Mouse (Mus musculus) forebrain, embryonic 14.5 days (tissue): ENCODE results near the gene Pik3r5. TPM values are rescaled to one million over a fixed set of nuclear protein-coding genes. Genes with fewer than 3 reads are reported as not detected.

ENCODE experiments used
- ATAC-seq: fragments of 200-750 bp; cut with Nextera tagmentation; 2 replicates; pipeline ENCODE4 v1.8.0; 2017; ENCODE audit warnings: mild to moderate bottlenecking, moderate library complexity
- DNase-seq: peaks from one replicate; pipeline ENCODE4 v3.0.0-alpha.2; 2015; ENCODE audit warnings: low spot score
- H3K27ac ChIP-seq: fragments of 300-500 bp; sonication (generic); 2 replicates; pipeline ENCODE4 v1.5.1; 2014; ENCODE audit warnings: low read depth, mild to moderate bottlenecking, control low read depth, low read length, moderate library complexity
- H3K27me3 ChIP-seq: fragments of 300-500 bp; sonication (generic); replicated peaks from 2 replicates; pipeline ENCODE4 v1.6.1; 2014; ENCODE audit warnings: low read length, control low read depth, mixed read lengths; ENCODE audit not compliant: control insufficient read depth, insufficient read depth
- H3K36me3 ChIP-seq: fragments of 300-500 bp; sonication (generic); 2 replicates; pipeline ENCODE4 v1.6.1; 2014; ENCODE audit warnings: low read length, control low read depth; ENCODE audit not compliant: control insufficient read depth, insufficient read depth
- H3K4me1 ChIP-seq: fragments of 300-500 bp; sonication (generic); 2 replicates; pipeline ENCODE4 v1.6.1; 2014; ENCODE audit warnings: antibody characterized with exemption, low read length, control low read depth; ENCODE audit not compliant: control insufficient read depth, insufficient read depth
- H3K4me2 ChIP-seq: fragments of 300-500 bp; sonication (generic); 2 replicates; pipeline ENCODE4 v1.6.1; 2014; ENCODE audit warnings: mild to moderate bottlenecking, control low read depth, low read length
- H3K4me3 ChIP-seq: fragments of 300-500 bp; sonication (generic); 2 replicates; pipeline ENCODE4 v1.5.1; 2014; ENCODE audit warnings: low read depth, low read length, control low read depth
- H3K9ac ChIP-seq: fragments of 300-500 bp; sonication (generic); 2 replicates; pipeline ENCODE4 v1.6.1; 2014; ENCODE audit warnings: mild to moderate bottlenecking, low read length, control low read depth, moderate library complexity
- H3K9me3 ChIP-seq: fragments of 300-500 bp; sonication (generic); replicated peaks from 2 replicates; pipeline ENCODE4 v1.6.1; 2016; ENCODE audit warnings: low read length, control low read depth, mixed read lengths; ENCODE audit not compliant: control insufficient read depth
- WGBS: fragments of 180-500 bp; shearing (Covaris S2); extraction: QIAGEN DNeasy Blood & Tissue Kit; methylation state at CpG from one replicate; pipeline ENCODE4 v1.1.7; 2014; 5-methylcytosine and 5-hydroxymethylcytosine counted together
- polyA plus RNA-seq: library from polyadenylated mRNA; unstranded; fragments of >200 nt; fragmentation: Nextera tagmentation; extraction: Ambion mirVana; gene quantifications from 2 replicates; pipeline ENCODE4 v1.2.1, GENCODE M21; 2014

The Pik3r5 gene
- polyA plus RNA-seq, 1 experiment from 2014 or later, result 0.11 TPM

GRCm38 (mm10) chr11:68508619-68509018 is 76.7 kb downstream of the Pik3r5 start:
- H3K27me3 ChIP-seq, result no peaks in the 10 kb centered on the region
- WGBS, result 71% methylated on average over 5 of the region's 5 CpGs
- ATAC-seq (no peak), DNase-seq (no peak)
- H3K4me1 ChIP-seq, result no peaks in the 10 kb centered on the region
- no peaks in the 10 kb centered on the region for H3K9me3 ChIP-seq
- H3K4me3 ChIP-seq, result no peak overlapping the region
- no peak overlapping the region for H3K9ac ChIP-seq
- no peak overlapping the region for H3K4me2 ChIP-seq
- no peak overlapping the region for H3K27ac ChIP-seq
- H3K36me3 ChIP-seq, result no peaks in the 10 kb centered on the region

GRCm38 (mm10) chr11:68509194-68509593 is 77.3 kb downstream of the Pik3r5 start:
- ATAC-seq (no peak), DNase-seq (no peak)
- whole genome bisulfite sequencing, result 65% methylated on average over 2 of the region's 2 CpGs
- H3K9ac ChIP-seq, result no peak overlapping the region
- H3K36me3 ChIP-seq, result no peaks in the 10 kb centered on the region
- no peak overlapping the region for H3K4me3 ChIP-seq
- H3K4me1 ChIP-seq, result no peaks in the 10 kb centered on the region
- no peaks in the 10 kb centered on the region for H3K27me3 ChIP-seq
- no peaks in the 10 kb centered on the region for H3K9me3 ChIP-seq
- no peak overlapping the region for H3K4me2 ChIP-seq
- no peak overlapping the region for H3K27ac ChIP-seq

GRCm38 (mm10) chr11:68513969-68514368 is 82.0 kb downstream of the Pik3r5 start:
- H3K27me3 ChIP-seq, result no peaks in the 10 kb centered on the region
- H3K4me2 ChIP-seq, result no peak overlapping the region
- no peak overlapping the region for H3K4me3 ChIP-seq
- WGBS, result 37% methylated on average over 3 of the region's 3 CpGs
- H3K4me1 ChIP-seq, result no peaks in the 10 kb centered on the region
- DNase-seq (no peak), ATAC-seq (no peak)
- no peaks in the 10 kb centered on the region for H3K36me3 ChIP-seq
- H3K27ac ChIP-seq, result no peak overlapping the region
- no peak overlapping the region for H3K9ac ChIP-seq
- no peaks in the 10 kb centered on the region for H3K9me3 ChIP-seq

GRCm38 (mm10) chr11:68519362-68519761 is 87.4 kb downstream of the Pik3r5 start:
- no peaks in the 10 kb centered on the region for H3K36me3 ChIP-seq
- H3K4me2 ChIP-seq, result no peak overlapping the region
- ATAC-seq (no peak), DNase-seq (no peak)
- H3K4me1 ChIP-seq, result no peaks in the 10 kb centered on the region
- no peak overlapping the region for H3K27ac ChIP-seq
- no peak overlapping the region for H3K9ac ChIP-seq
- H3K4me3 ChIP-seq, result no peak overlapping the region
- WGBS, result 92% methylated on average over 4 of the region's 4 CpGs
- H3K27me3 ChIP-seq, result no peaks in the 10 kb centered on the region
- H3K9me3 ChIP-seq, result no peaks in the 10 kb centered on the region

- DNase-seq, result no peak
- H3K4me3 ChIP-seq, result no peak overlapping the region
- 92% methylated on average over 5 of the region's 5 CpGs for WGBS
These were observed 87.9 kb downstream of the Pik3r5 start for GRCm38 (mm10) chr11:68519815-68520214.

GRCm38 (mm10) chr11:68520439-68520838 is 88.5 kb downstream of the Pik3r5 start:
- Histone ChIP-seq H3K4me1 (no peaks in the 10 kb centered on the region), H3K4me3 (no peak overlapping the region), H3K27me3 (no peaks in the 10 kb centered on the region), H3K36me3 (no peaks in the 10 kb centered on the region), H3K27ac (no peak overlapping the region), H3K9ac (no peak overlapping the region), H3K9me3 (no peaks in the 10 kb centered on the region), H3K4me2 (no peak overlapping the region)
- 92% methylated on average over 2 of the region's 2 CpGs for WGBS
- no peak for DNase-seq
- no peak for ATAC-seq

More at GRCm38 (mm10) chr11:68519815-68520214, 87.9 kb downstream of the Pik3r5 start:
- H3K27me3 ChIP-seq, result no peaks in the 10 kb centered on the region
- H3K36me3 ChIP-seq, result no peaks in the 10 kb centered on the region
- ATAC-seq, result no peak
- H3K9me3 ChIP-seq, result no peaks in the 10 kb centered on the region
- H3K27ac ChIP-seq, result no peak overlapping the region
- no peak overlapping the region for H3K9ac ChIP-seq
- no peaks in the 10 kb centered on the region for H3K4me1 ChIP-seq
- no peak overlapping the region for H3K4me2 ChIP-seq

- ATAC-seq (no peak), DNase-seq (no peak)
- H3K27ac ChIP-seq, result no peak overlapping the region
- no peaks in the 10 kb centered on the region for H3K9me3 ChIP-seq
- WGBS, result 79% methylated on average over 5 of the region's 5 CpGs
- H3K4me3 ChIP-seq, result no peak overlapping the region
- no peak overlapping the region for H3K9ac ChIP-seq
- no peaks in the 10 kb centered on the region for H3K36me3 ChIP-seq
- H3K4me1 ChIP-seq, result no peaks in the 10 kb centered on the region
- H3K4me2 ChIP-seq, result no peak overlapping the region
- no peaks in the 10 kb centered on the region for H3K27me3 ChIP-seq
These were observed 89.4 kb downstream of the Pik3r5 start for GRCm38 (mm10) chr11:68521352-68521751.

- Histone ChIP-seq H3K27ac (no peak overlapping the region), H3K4me2 (no peak overlapping the region), H3K36me3 (no peaks in the 10 kb centered on the region), H3K4me1 (no peaks in the 10 kb centered on the region), H3K9me3 (no peaks in the 10 kb centered on the region), H3K27me3 (no peaks in the 10 kb centered on the region), H3K9ac (no peak overlapping the region), H3K4me3 (no peak overlapping the region)
- WGBS, result 77% methylated on average over 4 of the region's 4 CpGs
- ATAC-seq, result no peak
- DNase-seq, result no peak
These were observed 94.5 kb downstream of the Pik3r5 start for GRCm38 (mm10) chr11:68526441-68526840.

- peak; percentile 28 for DNase-seq
- WGBS, result 27% methylated on average over 16 of the region's 16 CpGs
These were observed 99.3 kb downstream of the Pik3r5 start for GRCm38 (mm10) chr11:68531066-68531806.

More at GRCm38 (mm10) chr11:68531066-68531806, 99.3 kb downstream of the Pik3r5 start:
- Histone ChIP-seq H3K36me3 (no peaks in the 10 kb centered on the region), H3K4me2 (no peak overlapping the region), H3K4me3 (no peak overlapping the region), H3K27ac (no peak overlapping the region), H3K27me3 (no peaks in the 10 kb centered on the region), H3K4me1 (no peaks in the 10 kb centered on the region), H3K9me3 (no peaks in the 10 kb centered on the region), H3K9ac (no peak overlapping the region)
- ATAC-seq, result no peak
